Mouse (Mus musculus) small intestine, adult 2 months (tissue): ENCODE results near the gene Maml3.

Experiments
- CTCF ChIP-seq: fragments of 200-500 bp; IDR thresholded peaks from 2 replicates; pipeline ENCODE4 v1.5.1; 2012; ENCODE audit warnings: low read depth, mild to moderate bottlenecking, control low read depth, inconsistent platforms, low read length, moderate library complexity, mixed read lengths; ENCODE audit not compliant: insufficient replicate concordance, insufficient read length; ENCODE audit errors: extremely low read depth
- POLR2A ChIP-seq: fragments of 200-500 bp; IDR thresholded peaks from 2 replicates; pipeline ENCODE4 v1.6.1; 2012; ENCODE audit warnings: low read depth, mild to moderate bottlenecking, control low read depth, inconsistent platforms, low read length, moderate library complexity

GRCm38 (mm10) chr3:51753262-51753661, 351.6 kb downstream of the Maml3 start:
- no peak for TF ChIP-seq POLR2A
- no peak for TF ChIP-seq CTCF
